Mouse (Mus musculus) hindbrain, embryonic 16.5 days (tissue): Measurements from ENCODE around the gene Tbx21. TPM values are rescaled to one million over a fixed set of nuclear protein-coding genes. Genes with fewer than 3 reads are reported as not detected.

Experiments
- ATAC-seq: fragments of 200-750 bp; cut with Nextera tagmentation; 2 replicates; pipeline ENCODE4 v1.8.0; 2017; ENCODE audit warnings: moderate TSS enrichment, moderate library complexity
- H3K27ac ChIP-seq: fragments of 300-500 bp; sonication (generic); 2 replicates; pipeline ENCODE4 v1.5.1; 2014; ENCODE audit warnings: low read depth, mild to moderate bottlenecking, control low read depth, low read length, moderate library complexity
- H3K27me3 ChIP-seq: fragments of 300-500 bp; sonication (generic); replicated peaks from 2 replicates; pipeline ENCODE4 v1.6.1; 2014; ENCODE audit warnings: low read length; ENCODE audit not compliant: control insufficient read depth, insufficient read depth
- H3K36me3 ChIP-seq: fragments of 300-500 bp; sonication (generic); 2 replicates; pipeline ENCODE4 v1.6.1; 2014; ENCODE audit warnings: mild to moderate bottlenecking, low read length, moderate library complexity, mixed read lengths; ENCODE audit not compliant: control insufficient read depth, insufficient read depth
- H3K4me1 ChIP-seq: fragments of 300-500 bp; sonication (generic); 2 replicates; pipeline ENCODE4 v1.6.1; 2014; ENCODE audit warnings: low read depth, low read length; ENCODE audit not compliant: control insufficient read depth, insufficient read depth
- H3K4me2 ChIP-seq: fragments of 300-500 bp; sonication (generic); 2 replicates; pipeline ENCODE4 v1.6.1; 2014; ENCODE audit warnings: mild to moderate bottlenecking, low read length, control low read depth, moderate library complexity
- H3K4me3 ChIP-seq: fragments of 300-500 bp; sonication (generic); 2 replicates; pipeline ENCODE4 v1.5.1; 2014; ENCODE audit warnings: mild to moderate bottlenecking, low read length, control low read depth, moderate library complexity
- H3K9ac ChIP-seq: fragments of 300-500 bp; sonication (generic); 2 replicates; pipeline ENCODE4 v1.6.1; 2014; ENCODE audit warnings: low read depth, mild to moderate bottlenecking, control low read depth, low read length, moderate library complexity
- H3K9me3 ChIP-seq: fragments of 300-500 bp; sonication (generic); 2 replicates; pipeline ENCODE4 v1.6.1; 2014; ENCODE audit warnings: mild to moderate bottlenecking, low read length, moderate library complexity; ENCODE audit not compliant: control insufficient read depth
- WGBS: fragments of 180-500 bp; shearing (Covaris S2); extraction: QIAGEN DNeasy Blood & Tissue Kit; methylation state at CpG from one replicate; pipeline ENCODE4 v1.1.7; 2014; 5-methylcytosine and 5-hydroxymethylcytosine counted together
- polyA plus RNA-seq: library from polyadenylated mRNA; unstranded; fragments of >200 nt; fragmentation: Nextera tagmentation; extraction: Ambion mirVana; gene quantifications from 2 replicates; pipeline ENCODE4 v1.2.1, GENCODE M21; 2015

Tbx21 gene
- polyA plus RNA-seq = 0.15 and 0.22 TPM in 2 replicates

DNA sequence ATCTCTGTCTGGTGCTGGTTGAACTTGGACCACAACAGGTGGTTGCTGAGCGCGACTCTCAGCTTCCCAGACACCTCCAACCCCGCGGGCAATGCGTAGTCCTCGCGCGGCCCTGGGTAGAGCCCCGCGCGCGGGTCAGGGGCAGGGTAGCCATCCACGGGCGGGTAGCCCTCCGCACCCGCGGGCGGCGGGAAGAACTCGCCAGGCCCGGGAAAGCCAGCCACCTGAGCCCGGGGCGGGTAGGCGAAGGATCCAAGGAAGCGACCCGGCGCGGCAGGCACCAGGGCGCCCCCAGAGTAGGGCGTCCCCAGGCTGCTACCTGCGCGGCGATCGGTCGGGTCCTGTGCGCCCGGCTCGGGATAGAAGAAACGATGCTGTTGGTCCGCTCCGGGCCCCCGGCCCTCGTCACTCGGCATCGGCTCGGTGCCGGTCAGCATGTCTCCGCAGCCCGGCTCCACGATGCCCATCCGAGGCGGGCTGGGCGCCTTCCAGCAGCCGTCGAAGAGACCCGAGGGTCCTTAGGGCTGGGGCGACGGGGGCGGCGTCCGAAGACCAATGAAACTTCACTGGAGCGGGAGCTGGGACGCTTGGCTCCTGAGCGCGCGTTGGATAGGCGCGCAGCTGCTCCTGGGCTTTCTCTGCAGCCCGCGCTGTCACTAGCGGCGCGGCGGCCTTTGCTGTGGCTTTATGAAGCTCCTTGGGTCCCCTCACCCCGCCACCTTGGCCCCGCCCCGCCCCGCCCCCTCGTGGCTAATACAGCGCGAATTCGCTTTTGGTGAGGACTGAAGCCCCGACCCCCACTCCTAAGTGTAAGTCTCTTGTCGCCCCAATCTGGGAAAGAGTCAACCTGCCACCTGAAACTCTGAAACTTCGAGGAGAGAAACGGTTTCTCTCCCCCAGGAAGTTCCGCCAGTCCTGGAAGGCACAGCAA lies at the start of gene Tbx21:
Tbx21 (minus strand) TSS at position 661 of the 931 bp plus-strand sequence.
- no peak for ATAC-seq

GRCm38 (mm10) chr11:97160341-97160740 lies 45.2 kb upstream of the Tbx21 start:
- Histone ChIP-seq H3K4me3 (no peak overlapping the region), H3K9ac (no peak overlapping the region), H3K4me2 (no peak overlapping the region), H3K9me3 (no peaks in the 10 kb centered on the region), H3K27ac (no peak overlapping the region), H3K36me3 (peaks cover 54% of the 10 kb centered on the region), H3K4me1 (no peaks in the 10 kb centered on the region), H3K27me3 (no peaks in the 10 kb centered on the region)
- WGBS = 70% methylated on average over 6 of the region's 6 CpGs
- no peak for ATAC-seq

More for the DNA sequence above, at the start of gene Tbx21:
- Histone ChIP-seq H3K9ac (peak within 1 kb of the TSS; percentile 21), H3K4me2 (peak within 1 kb of the TSS; percentile 55), H3K4me1 (peaks cover 10% of the 10 kb centered on the region), H3K27ac (no peak within 1 kb of the TSS), H3K4me3 (peak within 1 kb of the TSS; percentile 33), H3K27me3 (peaks cover 42% of the 10 kb centered on the region), H3K9me3 (no peaks in the 10 kb centered on the region), H3K36me3 (no peaks in the 10 kb centered on the region)
- under 1% methylated on average over 79 of the region's 87 CpGs for WGBS

DNA sequence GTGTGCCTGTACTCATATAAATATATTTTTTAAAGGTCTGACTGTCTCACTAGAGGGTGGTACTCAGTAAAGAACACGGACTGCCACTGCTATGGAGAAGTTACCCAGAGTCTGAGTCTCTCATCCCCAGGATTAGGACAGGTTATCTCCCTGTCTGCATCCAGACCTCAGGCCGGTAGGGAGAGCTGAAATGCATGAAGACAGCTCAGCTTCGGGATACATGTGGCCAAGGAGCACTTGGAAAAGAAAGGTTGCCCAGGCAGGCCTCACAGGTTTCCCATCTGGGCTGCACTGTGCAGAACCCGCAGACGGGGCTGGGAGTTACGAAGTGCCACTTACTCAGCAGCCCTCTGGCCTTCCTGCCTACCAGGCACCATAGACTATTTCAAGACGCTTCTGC lies 41.9 kb upstream of the Tbx21 start:
- Histone ChIP-seq H3K36me3 (peaks cover 28% of the 10 kb centered on the region), H3K4me3 (no peak overlapping the region), H3K27ac (no peak overlapping the region; the same call in 1 of the 2 replicates), H3K4me1 (peaks cover 11% of the 10 kb centered on the region), H3K27me3 (no peaks in the 10 kb centered on the region), H3K9me3 (no peaks in the 10 kb centered on the region), H3K9ac (no peak overlapping the region), H3K4me2 (no peak overlapping the region)
- 79% methylated on average over 7 of the region's 7 CpGs for WGBS
- ATAC-seq = no peak

- 18% methylated on average over 10 of the region's 10 CpGs for WGBS
These were observed 37.6 kb upstream of the Tbx21 start for GRCm38 (mm10) chr11:97152662-97153287.

DNA sequence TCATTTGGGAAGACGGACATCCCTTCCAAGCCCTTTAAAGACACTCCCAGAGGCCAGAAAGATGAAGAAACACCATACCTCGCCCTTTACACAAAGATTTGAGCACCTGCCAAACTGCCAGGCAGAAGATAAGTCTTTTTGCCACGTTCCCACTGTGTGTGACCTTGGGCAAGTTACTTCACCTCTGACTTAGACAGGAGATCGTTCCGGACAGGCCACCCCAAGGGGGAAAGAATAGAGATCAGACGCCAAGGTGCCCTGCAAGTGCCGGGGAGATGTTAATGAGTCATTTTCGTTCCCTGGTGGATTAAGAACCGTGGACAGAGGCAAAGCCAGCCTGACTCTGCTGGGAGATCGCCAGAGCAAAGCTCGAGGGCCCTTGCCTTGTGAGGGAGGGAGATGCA lies 36.9 kb upstream of the Tbx21 start:
- Histone ChIP-seq H3K36me3 (peaks cover 7% of the 10 kb centered on the region; the same call in 1 of the 2 replicates), H3K9me3 (no peaks in the 10 kb centered on the region), H3K4me2 (peak overlapping the region; percentile 84), H3K27me3 (no peaks in the 10 kb centered on the region), H3K27ac (peak overlapping the region; percentile 92; the same call in 1 of the 2 replicates), H3K9ac (peak overlapping the region; percentile 87), H3K4me3 (peak overlapping the region; percentile 56), H3K4me1 (peaks cover 29% of the 10 kb centered on the region)
- WGBS = under 1% methylated on average over 11 of the region's 11 CpGs
- no peak for ATAC-seq

More at GRCm38 (mm10) chr11:97152662-97153287, 37.6 kb upstream of the Tbx21 start:
- Histone ChIP-seq H3K9me3 (no peaks in the 10 kb centered on the region), H3K27ac (no peak overlapping the region; the same call in 1 of the 2 replicates), H3K36me3 (peaks cover 7% of the 10 kb centered on the region; the same call in 1 of the 2 replicates), H3K27me3 (no peaks in the 10 kb centered on the region), H3K4me3 (no peak overlapping the region), H3K9ac (peak overlapping the region; percentile 87; the same call in 1 of the 2 replicates), H3K4me2 (peak overlapping the region; percentile 84), H3K4me1 (peaks cover 29% of the 10 kb centered on the region)
- no peak for ATAC-seq

DNA sequence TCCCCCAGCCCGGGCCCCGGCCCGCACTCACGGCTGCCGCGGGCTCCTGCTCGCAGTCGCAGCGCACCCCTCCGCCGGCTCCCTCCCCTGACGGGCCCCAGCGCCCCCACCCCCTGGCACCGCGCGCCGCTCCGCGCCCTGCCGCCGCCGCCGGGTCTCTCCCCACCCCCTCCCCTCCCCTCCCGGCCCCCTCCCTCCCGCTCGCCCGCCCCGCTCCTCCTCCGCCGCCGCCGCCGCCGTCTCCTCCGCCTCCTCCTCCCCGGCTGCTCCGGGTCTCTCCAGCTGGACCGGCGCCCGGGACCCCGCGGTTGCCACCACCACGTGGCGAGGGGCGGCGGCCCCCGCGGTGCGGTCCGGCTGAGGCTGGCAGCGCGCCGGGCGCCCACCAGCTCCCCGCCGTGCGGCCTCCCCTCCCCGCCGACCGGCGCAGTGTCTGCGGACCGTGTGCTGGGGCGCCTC lies 36.2 kb upstream of the Tbx21 start, which contains the start of gene Tbkbp1:
Tbkbp1 (minus strand) TSS at position 153 of the 459 bp plus-strand sequence.
- under 1% methylated on average over 35 of the region's 64 CpGs for WGBS
- Histone ChIP-seq H3K27me3 (no peaks in the 10 kb centered on the region), H3K27ac (peak within 1 kb of the TSS; percentile 92), H3K4me3 (peak within 1 kb of the TSS; percentile 56), H3K9me3 (no peaks in the 10 kb centered on the region), H3K4me1 (peaks cover 29% of the 10 kb centered on the region), H3K9ac (peak within 1 kb of the TSS; percentile 87), H3K4me2 (peak within 1 kb of the TSS; percentile 84), H3K36me3 (peaks cover 7% of the 10 kb centered on the region; the same call in 1 of the 2 replicates)
- ATAC-seq = peak; percentile 2

- Histone ChIP-seq H3K27me3 (no peaks in the 10 kb centered on the region), H3K4me3 (peak overlapping the region; percentile 56), H3K9ac (peak overlapping the region; percentile 87), H3K27ac (peak overlapping the region; percentile 92), H3K4me2 (peak overlapping the region; percentile 84), H3K9me3 (no peaks in the 10 kb centered on the region), H3K36me3 (peaks cover 12% of the 10 kb centered on the region; the same call in 1 of the 2 replicates), H3K4me1 (peaks cover 29% of the 10 kb centered on the region)
- WGBS = under 1% methylated on average over 77 of the region's 102 CpGs
- ATAC-seq = peak; percentile 79
These were observed 35.5 kb upstream of the Tbx21 start for GRCm38 (mm10) chr11:97150411-97151330.

DNA sequence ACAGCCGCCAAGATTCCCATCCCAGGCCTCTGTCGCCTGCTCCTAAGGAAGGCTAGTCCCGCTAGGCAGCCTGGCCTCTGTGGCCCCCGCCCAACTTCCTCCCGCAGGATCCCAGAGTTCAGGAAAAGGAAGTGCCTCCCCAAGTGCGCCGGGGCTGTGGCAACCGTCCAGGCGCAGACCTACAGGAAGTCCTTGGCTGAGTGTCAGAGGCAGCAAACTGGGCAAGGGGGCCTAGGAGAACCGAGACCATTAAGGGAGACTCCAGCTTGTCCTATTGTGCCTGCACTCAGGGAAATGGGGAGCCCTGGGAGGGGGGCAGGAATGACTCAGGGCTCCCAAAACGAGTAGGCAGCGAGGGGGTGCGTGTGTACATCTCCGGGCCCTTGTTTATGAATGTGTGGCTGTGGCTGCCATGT lies 34.9 kb upstream of the Tbx21 start:
- peaks cover 29% of the 10 kb centered on the region for H3K4me1 ChIP-seq
- no peaks in the 10 kb centered on the region for H3K27me3 ChIP-seq
- H3K4me2 ChIP-seq = peak overlapping the region; percentile 84
- peak overlapping the region; percentile 92 for H3K27ac ChIP-seq
- H3K4me3 ChIP-seq = peak overlapping the region; percentile 56
- H3K9ac ChIP-seq = peak overlapping the region; percentile 87
- H3K36me3 ChIP-seq = peaks cover 8% of the 10 kb centered on the region; the same call in 1 of the 2 replicates
- WGBS = 2% methylated on average over 14 of the region's 14 CpGs
- H3K9me3 ChIP-seq = no peaks in the 10 kb centered on the region
- ATAC-seq = peak; percentile 24
